Mouse (Mus musculus) liver, adult 2 months (tissue): ENCODE results near the gene Rad54l. TPM values are rescaled to one million over a fixed set of nuclear protein-coding genes. Genes with fewer than 3 reads are reported as not detected.

Experiments used
- DNase-seq: peaks from one replicate; pipeline ENCODE4 v3.0.0-alpha.2; 2011; ENCODE audit warnings: low read depth, low spot score; ENCODE audit errors: extremely low read depth
- H3K27ac ChIP-seq: fragments of 200-500 bp; replicated peaks from 2 replicates; pipeline ENCODE4 v1.5.1; 2012; ENCODE audit warnings: low read depth, mild to moderate bottlenecking, control low read depth, inconsistent platforms, low read length; ENCODE audit not compliant: insufficient read depth
- H3K27me3 ChIP-seq: fragments of 200-500 bp; 2 replicates; pipeline ENCODE4 v1.6.1; 2012; ENCODE audit warnings: mild to moderate bottlenecking, moderate library complexity, low read length, inconsistent platforms; ENCODE audit not compliant: control insufficient read depth, insufficient read depth
- H3K36me3 ChIP-seq: fragments of 200-500 bp; 2 replicates; pipeline ENCODE4 v1.6.1; 2012; ENCODE audit warnings: low read length, inconsistent platforms; ENCODE audit not compliant: control insufficient read depth, insufficient read depth
- H3K4me1 ChIP-seq: fragments of 200-500 bp; 2 replicates; pipeline ENCODE4 v1.6.1; 2011; ENCODE audit warnings: low read length; ENCODE audit not compliant: control insufficient read depth, insufficient read depth
- H3K4me3 ChIP-seq: fragments of 200-500 bp; 2 replicates; pipeline ENCODE4 v1.5.1; 2011; ENCODE audit warnings: low read depth, mild to moderate bottlenecking, control low read depth, low read length, moderate library complexity; ENCODE audit not compliant: insufficient read depth
- H3K79me2 ChIP-seq: fragments of 200-500 bp; 2 replicates; pipeline ENCODE4 v1.6.1; 2012; ENCODE audit warnings: inconsistent platforms, mild to moderate bottlenecking, low read length, moderate library complexity; ENCODE audit not compliant: control insufficient read depth, insufficient read depth
- H3K9ac ChIP-seq: fragments of 200-500 bp; 2 replicates; pipeline ENCODE4 v1.6.1; 2012; ENCODE audit warnings: low read depth, mild to moderate bottlenecking, control low read depth, inconsistent platforms, low read length
- CTCF ChIP-seq: fragments of 200-500 bp; IDR thresholded peaks from 2 replicates; pipeline ENCODE4 v1.5.1; 2011; ENCODE audit warnings: low read depth, low read length, control low read depth
- POLR2A ChIP-seq: fragments of 200-500 bp; IDR thresholded peaks from 2 replicates; pipeline ENCODE4 v1.6.1; 2011; ENCODE audit warnings: low read length, control low read depth; ENCODE audit not compliant: insufficient read depth; ENCODE audit errors: extremely low read depth
- WGBS: fragments of 180-500 bp; shearing (Covaris S2); methylation state at CpG from one replicate; pipeline ENCODE4 v1.1.7; 2018; 5-methylcytosine and 5-hydroxymethylcytosine counted together
- polyA plus RNA-seq: library from polyadenylated mRNA; depleted of rRNA; stranded (reverse); fragments of >200 nt; gene quantifications from 2 replicates; pipeline ENCODE4 v1.2.3, GENCODE M21; 2012
- total RNA-seq: library from RNA; depleted of rRNA; stranded (reverse); fragments of >200 nt; gene quantifications from 2 replicates; pipeline ENCODE4 v1.2.3, GENCODE M21; 2014

Rad54l gene
- total and polyA plus RNA-seq, 2 experiments, result 0.06 to 0.18 TPM

DNA sequence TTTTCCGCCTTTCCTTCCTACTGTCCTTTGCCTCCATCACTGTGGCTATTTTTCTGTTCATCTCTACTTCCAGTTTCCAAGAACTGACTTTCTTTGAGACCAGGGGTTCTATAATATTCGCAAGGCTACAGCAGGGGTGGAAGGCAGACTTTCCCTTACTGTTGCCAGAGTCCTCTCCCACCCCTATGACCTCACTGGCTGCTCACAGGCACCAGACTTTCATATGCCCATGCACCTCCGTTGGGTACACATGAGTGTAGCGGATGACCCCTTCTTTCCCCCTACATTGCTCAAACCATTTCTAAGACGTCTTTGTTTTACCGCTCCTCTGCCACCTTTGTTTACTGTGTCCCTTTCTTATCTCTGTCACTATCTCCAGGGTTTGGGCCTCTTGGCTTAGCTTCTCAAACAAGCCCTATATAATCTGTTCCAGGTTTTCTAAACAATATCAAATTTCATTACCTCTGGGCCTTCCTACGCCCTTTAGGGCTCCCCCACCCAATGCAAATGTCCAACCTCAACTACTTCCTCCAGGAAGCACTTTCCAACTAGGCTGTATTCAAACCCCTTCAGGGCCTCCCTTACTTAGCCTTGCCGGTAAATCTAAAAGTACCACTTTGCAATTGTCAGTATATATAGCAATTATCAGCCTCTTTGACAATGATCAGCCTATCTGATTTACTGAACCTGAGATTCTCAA is 42.4 kb upstream of the Rad54l start:
- Histone ChIP-seq H3K9ac (no peak overlapping the region), H3K27ac (no peak overlapping the region), H3K27me3 (no peaks in the 10 kb centered on the region), H3K4me1 (no peaks in the 10 kb centered on the region), H3K79me2 (no peaks in the 10 kb centered on the region), H3K36me3 (no peaks in the 10 kb centered on the region), H3K4me3 (no peak overlapping the region)
- no peak for TF ChIP-seq CTCF
- TF ChIP-seq POLR2A, result no peak
- WGBS, result 80% methylated on average over 8 of the region's 8 CpGs
- no peak for DNase-seq

DNA sequence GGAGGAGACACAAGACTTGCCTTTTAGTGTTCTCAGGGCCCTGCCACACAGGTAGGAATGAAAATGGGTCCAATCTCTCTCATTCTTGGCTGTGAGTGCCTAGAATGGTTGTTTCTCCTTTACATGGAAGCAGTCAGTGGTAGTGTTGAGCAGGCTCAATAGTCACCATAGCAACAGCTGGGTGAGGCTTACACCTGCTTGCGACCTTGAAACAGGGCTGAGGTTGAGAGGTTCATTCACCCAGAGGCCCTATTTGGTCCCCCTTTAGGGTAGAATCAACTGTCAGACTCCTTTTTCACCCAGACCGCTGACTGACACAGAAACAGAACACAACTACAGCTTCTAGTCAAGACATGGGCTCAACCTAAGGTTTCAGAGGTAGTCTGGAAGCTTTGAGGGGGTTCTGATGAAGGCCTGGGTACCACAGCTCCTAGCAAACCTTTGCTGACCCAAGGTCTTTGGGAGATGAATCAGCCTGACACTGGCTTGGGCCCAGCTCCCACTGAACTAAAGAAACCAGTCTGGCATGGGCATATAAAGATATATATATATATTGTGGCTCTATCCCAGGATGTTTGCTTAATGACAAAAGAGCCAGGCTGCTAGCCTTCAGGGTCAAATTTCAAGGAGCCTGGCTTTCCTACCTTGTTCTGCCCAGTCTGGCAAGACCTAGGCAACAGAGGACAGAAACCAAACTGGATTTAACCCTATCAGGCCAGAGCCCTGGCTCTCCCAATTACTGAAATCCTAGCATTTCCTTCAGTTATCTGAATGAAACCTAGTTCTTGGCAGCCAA is 41.5 kb upstream of the Rad54l start:
- DNase-seq, result no peak
- H3K27ac ChIP-seq, result no peak overlapping the region
- no peaks in the 10 kb centered on the region for H3K4me1 ChIP-seq
- H3K36me3 ChIP-seq, result no peaks in the 10 kb centered on the region
- H3K4me3 ChIP-seq, result no peak overlapping the region
- TF ChIP-seq CTCF, result no peak
- TF ChIP-seq POLR2A, result no peak
- no peaks in the 10 kb centered on the region for H3K27me3 ChIP-seq
- H3K9ac ChIP-seq, result no peak overlapping the region
- 83% methylated on average over 2 of the region's 2 CpGs for WGBS
- no peaks in the 10 kb centered on the region for H3K79me2 ChIP-seq

DNA sequence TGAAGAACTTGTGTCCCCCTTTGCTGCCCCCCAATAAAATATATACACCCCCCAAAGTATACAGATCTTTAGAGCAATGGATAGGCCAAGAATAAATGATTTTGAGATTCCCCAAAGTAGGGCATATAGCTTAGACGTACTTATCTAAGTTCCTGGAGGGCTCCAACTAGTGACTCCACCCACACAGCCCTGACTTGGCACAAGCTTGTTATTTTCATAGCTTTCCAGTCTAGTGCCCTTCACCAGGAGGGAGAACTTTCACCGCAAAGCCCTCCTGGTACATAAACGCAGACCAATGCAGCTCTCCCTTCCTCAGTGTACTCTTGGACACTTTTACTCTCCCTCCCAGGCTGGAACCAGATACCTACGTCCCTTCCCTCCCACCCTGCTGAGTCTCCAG is 38.7 kb upstream of the Rad54l start:
- 78% methylated on average over 4 of the region's 4 CpGs for WGBS
- no peaks in the 10 kb centered on the region for H3K27me3 ChIP-seq
- H3K36me3 ChIP-seq, result peaks cover 16% of the 10 kb centered on the region
- H3K79me2 ChIP-seq, result no peaks in the 10 kb centered on the region
- H3K4me1 ChIP-seq, result no peaks in the 10 kb centered on the region
- TF ChIP-seq CTCF (no peak), POLR2A (no peak)
- H3K9ac ChIP-seq, result no peak overlapping the region
- no peak overlapping the region for H3K4me3 ChIP-seq
- H3K27ac ChIP-seq, result no peak overlapping the region
- DNase-seq, result no peak

DNA sequence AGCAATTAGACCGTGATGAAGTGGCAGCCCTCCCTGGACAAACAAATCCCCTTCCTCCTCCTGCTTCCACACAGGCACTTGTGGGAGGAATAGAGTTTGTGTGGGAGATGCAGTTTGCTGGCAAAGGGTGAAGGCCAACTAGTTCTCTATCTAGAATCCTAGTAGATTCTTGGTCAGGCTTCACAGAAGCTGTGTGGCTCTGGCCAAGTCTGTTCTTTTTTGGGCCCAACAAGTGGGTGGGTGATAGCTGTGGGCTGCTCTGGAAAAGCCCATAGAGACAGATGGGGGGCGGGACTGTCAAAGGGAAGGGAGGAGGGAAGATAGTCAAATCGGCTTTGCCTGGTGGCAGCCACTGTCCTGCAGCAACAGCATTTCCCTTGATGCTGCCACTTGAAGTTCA is 37.3 kb upstream of the Rad54l start:
- no peaks in the 10 kb centered on the region for H3K79me2 ChIP-seq
- WGBS, result 79% methylated on average over 3 of the region's 3 CpGs
- TF ChIP-seq POLR2A (no peak), CTCF (no peak)

DNA sequence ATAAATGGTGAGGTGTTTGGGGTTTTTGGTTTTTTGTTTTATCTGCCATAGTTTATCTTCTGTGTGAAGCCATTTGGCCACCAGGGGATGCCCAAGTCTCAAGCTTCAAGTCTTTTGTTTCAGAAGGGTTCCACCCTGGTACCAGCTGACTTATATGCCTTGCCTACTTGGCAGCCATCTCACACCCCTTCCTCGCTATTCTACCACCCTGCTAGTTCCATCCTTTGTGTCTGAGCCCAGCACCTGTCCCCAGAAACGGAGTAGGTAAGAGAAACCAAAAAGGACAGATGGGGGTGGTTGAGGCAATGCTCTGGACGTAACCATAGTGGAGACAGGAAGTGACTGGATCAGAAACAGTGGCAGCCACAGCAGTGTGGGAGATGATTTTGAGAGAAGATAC is 36.4 kb upstream of the Rad54l start:
- Histone ChIP-seq H3K27ac (no peak overlapping the region), H3K4me1 (no peaks in the 10 kb centered on the region), H3K4me3 (no peak overlapping the region), H3K27me3 (no peaks in the 10 kb centered on the region), H3K79me2 (no peaks in the 10 kb centered on the region), H3K9ac (no peak overlapping the region), H3K36me3 (peaks cover 21% of the 10 kb centered on the region)
- WGBS, result 83% methylated on average over 3 of the region's 3 CpGs
- no peak for TF ChIP-seq CTCF
- TF ChIP-seq POLR2A, result no peak
- DNase-seq, result no peak

More for the DNA sequence above, 37.3 kb upstream of the Rad54l start:
- no peaks in the 10 kb centered on the region for H3K27me3 ChIP-seq
- no peaks in the 10 kb centered on the region for H3K4me1 ChIP-seq
- no peak overlapping the region for H3K4me3 ChIP-seq
- DNase-seq, result no peak
- H3K9ac ChIP-seq, result no peak overlapping the region
- H3K27ac ChIP-seq, result no peak overlapping the region
- peaks cover 21% of the 10 kb centered on the region for H3K36me3 ChIP-seq

DNA sequence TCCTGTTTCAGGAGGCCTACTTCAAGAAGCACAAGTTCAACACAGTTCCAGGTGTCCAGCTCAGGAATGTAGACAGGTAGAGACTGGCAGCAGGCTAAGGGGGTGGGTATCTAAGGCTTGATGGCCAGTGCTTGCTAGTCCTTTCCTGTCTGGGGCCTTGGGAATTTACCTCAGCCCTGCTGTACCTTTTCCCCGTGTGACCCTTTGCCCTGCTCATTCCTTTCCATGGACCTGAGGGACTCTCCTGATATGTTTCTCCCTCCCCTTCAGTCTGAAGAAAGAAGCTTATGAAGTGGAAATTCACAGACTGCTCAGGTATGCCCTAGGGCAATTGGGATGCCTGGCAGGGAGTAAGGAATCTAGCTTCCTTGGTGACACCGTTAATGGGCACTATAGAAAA is 34.4 kb upstream of the Rad54l start:
- 92% methylated on average over 2 of the region's 2 CpGs for WGBS
- Histone ChIP-seq H3K4me1 (no peaks in the 10 kb centered on the region), H3K36me3 (peaks cover 24% of the 10 kb centered on the region), H3K9ac (no peak overlapping the region), H3K4me3 (no peak overlapping the region), H3K27ac (no peak overlapping the region), H3K79me2 (no peaks in the 10 kb centered on the region), H3K27me3 (no peaks in the 10 kb centered on the region)
- TF ChIP-seq CTCF, result no peak
- no peak for TF ChIP-seq POLR2A
- no peak for DNase-seq
